Mouse (Mus musculus): ENCODE measurements around the gene Pcyox1.

DNA sequence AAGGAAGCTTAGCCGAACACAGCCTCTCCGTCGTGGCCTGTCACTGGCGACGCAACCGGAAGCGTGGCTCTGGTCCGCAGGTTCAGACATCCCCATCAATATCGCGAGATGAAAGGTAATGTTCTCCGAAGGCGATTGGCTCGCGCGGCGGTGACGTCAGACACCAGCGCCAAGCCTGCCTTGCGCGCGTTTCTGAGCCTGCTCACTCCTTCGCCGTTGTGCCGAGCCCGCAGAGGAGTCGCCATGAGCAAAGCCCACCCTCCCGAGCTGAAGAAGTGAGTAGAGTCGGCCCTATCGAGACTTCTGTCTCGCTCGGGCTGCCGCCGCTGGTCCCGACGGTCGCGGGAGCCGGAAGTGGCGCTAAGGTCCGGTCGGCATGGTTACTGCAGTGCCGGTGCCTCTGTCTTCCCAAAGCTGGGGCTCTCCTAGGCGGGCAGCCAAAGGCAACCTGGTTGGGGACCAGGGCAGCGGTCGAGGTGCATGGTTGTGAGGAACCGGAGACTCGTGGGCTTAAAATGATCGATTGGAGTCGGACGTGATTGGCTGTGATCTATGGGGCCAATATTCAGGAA is 25.5 kb downstream of the Pcyox1 start:
- no peak for TF ChIP-seq CTCF (IDR thresholded peaks at IDR 0.05; ENCODE audit: control insufficient read depth, insufficient read depth, insufficient replicate concordance, low read depth, low read length)
- TF ChIP-seq POLR2A (IDR thresholded peaks at IDR 0.05; ENCODE audit: control insufficient read depth, low read depth, low read length) = peak; percentile 98
